Mouse (Mus musculus): ENCODE measurements at regions not wholly inside any gene's neighbourhood (a gene's known extent, or its start where the extent isn't known, plus 50 kb on each side); places are given as distances from the start of the nearest gene placed in this dataset.

GRCm38 (mm10) chr13:116474611-116475010 is 165.1 kb upstream of the Isl1 start:
- no peak overlapping the region for H3K4me3 ChIP-seq (replicated peaks in 1 of 3; ENCODE audit: low read depth in 2 of 3, low read length in 2 of 3, poor library complexity in 1 of 3)

GRCm38 (mm10) chr13:116461757-116462156 is 152.3 kb upstream of the Isl1 start:
- dilution Hi-C loops (cut with MboI; ENCODE audit: extremely low pct_ligation_motif_present, extremely low pct_unique_long_range_greater_than_20kb, low sequenced_read_pairs) (no loop called here), in situ Hi-C loops (cut with MboI; ENCODE audit: low pct_ligation_motif_present, low pct_unique_long_range_greater_than_20kb, low sequenced_read_pairs) (no loop called here)
- no peaks in the 10 kb centered on the region for H3K36me3 ChIP-seq (replicated peaks in 1 of 2; ENCODE audit: control insufficient read depth in 1 of 2, insufficient read depth in 1 of 2, low read length in 1 of 2)
- H3K79me2 ChIP-seq (replicated peaks; ENCODE audit: control insufficient read depth, extremely low read depth, insufficient read depth, poor library complexity, severe bottlenecking) = no peaks in the 10 kb centered on the region
- no peak for DNase-seq (ENCODE audit: extremely low read depth)
- H3K4me3 ChIP-seq (replicated peaks in 1 of 3; ENCODE audit: low read depth in 2 of 3, low read length in 2 of 3, poor library complexity in 1 of 3) = no peak overlapping the region
- H3K4me2 ChIP-seq (ENCODE audit: insufficient read depth, low read depth, poor library complexity, severe bottlenecking) = no peak overlapping the region
- H3K4me1 ChIP-seq (ENCODE audit: control insufficient read depth in 1 of 2, insufficient read depth in 2 of 2) = no peaks in the 10 kb centered on the region
- no peak overlapping the region for H3K9ac ChIP-seq (ENCODE audit: insufficient read depth, low read depth)
- H3K9me3 ChIP-seq (replicated peaks; ENCODE audit: low read length) = peaks cover 26% of the 10 kb centered on the region
- H3K27me3 ChIP-seq (replicated peaks) = no peaks in the 10 kb centered on the region
- TF ChIP-seq NRF1 (IDR thresholded peaks at IDR 0.05; ENCODE audit: low read depth, low read length) = no peak
- TF ChIP-seq ZNF384 (IDR thresholded peaks at IDR 0.05; ENCODE audit: low read depth, low read length) = no peak
- TF ChIP-seq ZC3H11A (IDR thresholded peaks at IDR 0.05; ENCODE audit: low read depth, low read length) = no peak
- TF ChIP-seq JUN (IDR thresholded peaks at IDR 0.05; ENCODE audit: insufficient read depth, low read depth, low read length) = no peak
- no peak for TF ChIP-seq MYC (IDR thresholded peaks at IDR 0.05; ENCODE audit: low read depth, low read length)
- no peak for TF ChIP-seq TBP (conservative IDR thresholded peaks at IDR 0.05; ENCODE audit: low read depth, low read length)
- TF ChIP-seq MXI1 (IDR thresholded peaks at IDR 0.05; ENCODE audit: low read depth, low read length) = no peak
- no peak for TF ChIP-seq GABPA (IDR thresholded peaks at IDR 0.05; ENCODE audit: insufficient replicate concordance, low read depth, low read length)
- TF ChIP-seq CTCF (conservative IDR thresholded peaks at IDR 0.05 in 1 of 2, IDR thresholded peaks at IDR 0.05 in 1 of 2; ENCODE audit: low read depth in 2 of 2, low read length in 2 of 2) = no peak
- TF ChIP-seq CHD1 (IDR thresholded peaks at IDR 0.05; ENCODE audit: low read depth, low read length) = no peak
- no peak for TF ChIP-seq IRF4 (IDR thresholded peaks at IDR 0.05; ENCODE audit: low read depth, low read length)
- no peak for TF ChIP-seq KAT2A (IDR thresholded peaks at IDR 0.05; ENCODE audit: insufficient replicate concordance, low read length)
- no peak for TF ChIP-seq POLR2A (IDR thresholded peaks at IDR 0.05; ENCODE audit: low read depth, low read length)
- TF ChIP-seq SIN3A (IDR thresholded peaks at IDR 0.05; ENCODE audit: low read length) = no peak
- no peak for TF ChIP-seq USF1 (IDR thresholded peaks at IDR 0.05; ENCODE audit: low read depth, low read length)
- no peak for TF ChIP-seq NELFE (IDR thresholded peaks at IDR 0.05; ENCODE audit: low read depth, low read length)
- no peak for TF ChIP-seq USF2 (conservative IDR thresholded peaks at IDR 0.05; ENCODE audit: low read depth, low read length)
- H3K27ac ChIP-seq (ENCODE audit: insufficient read depth, low read depth) = no peak overlapping the region

More at GRCm38 (mm10) chr13:116474611-116475010, 165.1 kb upstream of the Isl1 start:
- Histone ChIP-seq H3K27me3 (replicated peaks) (no peaks in the 10 kb centered on the region), H3K27ac (ENCODE audit: insufficient read depth, low read depth) (no peak overlapping the region), H3K36me3 (replicated peaks in 1 of 2; ENCODE audit: control insufficient read depth in 1 of 2, insufficient read depth in 1 of 2, low read length in 1 of 2) (no peaks in the 10 kb centered on the region), H3K79me2 (replicated peaks; ENCODE audit: control insufficient read depth, extremely low read depth, insufficient read depth, poor library complexity, severe bottlenecking) (no peaks in the 10 kb centered on the region), H3K4me1 (ENCODE audit: control insufficient read depth in 1 of 2, insufficient read depth in 2 of 2) (no peaks in the 10 kb centered on the region), H3K9me3 (replicated peaks; ENCODE audit: low read length) (peaks cover 27% of the 10 kb centered on the region), H3K4me2 (ENCODE audit: insufficient read depth, low read depth, poor library complexity, severe bottlenecking) (no peak overlapping the region), H3K9ac (ENCODE audit: insufficient read depth, low read depth) (no peak overlapping the region)
- in situ Hi-C loops (cut with MboI; ENCODE audit: low pct_ligation_motif_present, low pct_unique_long_range_greater_than_20kb, low sequenced_read_pairs) = no loop called here
- TF ChIP-seq MEF2A (IDR thresholded peaks at IDR 0.05; ENCODE audit: borderline replicate concordance, low read depth, low read length) (no peak), RAD21 (IDR thresholded peaks at IDR 0.05; ENCODE audit: low read depth, low read length) (no peak), ZC3H11A (IDR thresholded peaks at IDR 0.05; ENCODE audit: low read depth, low read length) (no peak), MAFK (IDR thresholded peaks at IDR 0.05; ENCODE audit: insufficient replicate concordance, low read length) (no peak), KAT2A (IDR thresholded peaks at IDR 0.05; ENCODE audit: insufficient replicate concordance, low read length) (no peak), MXI1 (IDR thresholded peaks at IDR 0.05; ENCODE audit: low read depth, low read length) (no peak), ZKSCAN1 (IDR thresholded peaks at IDR 0.05; ENCODE audit: borderline replicate concordance, low read depth, low read length) (no peak), PAX5 (IDR thresholded peaks at IDR 0.05; ENCODE audit: low read length) (no peak), CHD2 (IDR thresholded peaks at IDR 0.05; ENCODE audit: low read length) (no peak)
- DNase-seq (ENCODE audit: extremely low read depth) = no peak
- dilution Hi-C loops (cut with MboI; ENCODE audit: extremely low pct_ligation_motif_present, extremely low pct_unique_long_range_greater_than_20kb, low sequenced_read_pairs) = no loop called here

Data from CH12.LX (cell line).